In the genomic region with DNA sequence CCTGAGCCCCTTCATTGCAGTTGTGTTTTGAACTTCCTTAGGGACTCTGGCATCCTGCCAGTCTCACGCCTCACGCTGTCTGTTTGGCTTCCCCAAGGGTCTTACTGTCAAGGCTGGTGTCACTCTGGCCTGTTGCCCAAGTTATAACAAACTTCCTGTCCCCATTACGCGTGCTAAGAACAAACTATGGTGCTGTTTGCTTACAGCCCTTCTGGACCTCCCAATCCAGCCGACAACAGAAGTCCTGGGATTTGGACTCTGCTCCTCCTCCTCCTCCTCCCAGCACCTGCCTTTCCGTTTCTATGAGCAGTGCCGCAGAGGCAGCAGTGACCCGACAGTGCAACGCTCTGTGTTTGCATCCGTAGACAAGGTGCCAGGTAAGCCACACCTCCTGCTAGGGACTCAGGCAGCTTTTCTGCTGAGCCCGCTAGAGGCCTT, we compare ENCODE assay signal across 9 mouse cellular contexts.
A peak's percentile ranks its signal among the peaks of the same experiment; 100 is the strongest.
DNase-seq lines count a peak whose midpoint lies in the region; ATAC-seq lines count a peak whose summit lies in the region.
"Had no signal": no experiment of that assay in that cellular context is flagged by ENCODE, and none has a peak within 500 bp of the region (broad histone marks: within the 10 kb centered on the region; RNA-seq: fewer than 3 reads in every experiment).

No protein-coding gene starts in this region.

- H3K9ac ChIP-seq in intestine, embryonic 16.5 days (ENCODE audit: low read depth, low read length) = 0 out of 2 replicates have a peak overlapping the region, but pooled peaks have one; percentile 12
- H3K9ac ChIP-seq in lung, embryonic 15.5 days = no peak overlapping the region
- H3K9ac ChIP-seq in midbrain, embryonic 16.5 days (ENCODE audit: low read depth, low read length) = no peak overlapping the region
- H3K9ac ChIP-seq: liver, embryonic 14.5 days had no signal

- peak; percentile 12 for DNase-seq in layer of hippocampus, adult 9-11 months
- DNase-seq in layer of hippocampus, adult 9-10 months (ENCODE audit: low spot score) = no peak
- DNase-seq in ZHBTc4 (ENCODE audit: low read depth, low spot score) = peak; percentile 11
- DNase-seq in hindbrain, embryonic 10.5 days (ENCODE audit: low spot score) = no peak
- no peak for DNase-seq in left cerebral cortex, adult 11 months (ENCODE audit: low spot score)

- no peak overlapping the region for H3K4me3 ChIP-seq in intestine, embryonic 16.5 days (ENCODE audit: low read length)
- H3K4me3 ChIP-seq in lung, embryonic 15.5 days = no peak overlapping the region
- no peak overlapping the region for H3K4me3 ChIP-seq in hindbrain, embryonic 10.5 days
- H3K4me3 ChIP-seq in midbrain, embryonic 16.5 days (ENCODE audit: low read depth, low read length) = no peak overlapping the region

- no peaks in the 10 kb centered on the region for H3K36me3 ChIP-seq in intestine, embryonic 16.5 days (ENCODE audit: control insufficient read depth, insufficient read depth, low read length)
- no peaks in the 10 kb centered on the region for H3K36me3 ChIP-seq in lung, embryonic 15.5 days
- 0 out of 2 replicates have a peak, but pooled peaks cover 5% of the 10 kb centered on the region for H3K36me3 ChIP-seq in hindbrain, embryonic 10.5 days
- H3K36me3 ChIP-seq in midbrain, embryonic 16.5 days (ENCODE audit: control insufficient read depth, insufficient read depth, low read length) = peaks cover 5% of the 10 kb centered on the region

- H3K4me1 ChIP-seq in intestine, embryonic 16.5 days (ENCODE audit: control insufficient read depth, insufficient read depth, low read length) = peaks cover 28% of the 10 kb centered on the region
- peaks cover 45% of the 10 kb centered on the region for H3K4me1 ChIP-seq in lung, embryonic 15.5 days
- no peaks in the 10 kb centered on the region; the same call in 1 of the 2 replicates for H3K4me1 ChIP-seq in hindbrain, embryonic 10.5 days (replicated peaks)
- H3K4me1 ChIP-seq in midbrain, embryonic 16.5 days (ENCODE audit: control insufficient read depth, insufficient read depth, low read length) = no peaks in the 10 kb centered on the region

- H3K9me3 ChIP-seq in intestine, embryonic 16.5 days (ENCODE audit: control insufficient read depth, low read length) = no peaks in the 10 kb centered on the region
- H3K9me3 ChIP-seq in lung, embryonic 15.5 days = no peaks in the 10 kb centered on the region
- no peaks in the 10 kb centered on the region for H3K9me3 ChIP-seq in hindbrain, embryonic 10.5 days
- no peaks in the 10 kb centered on the region for H3K9me3 ChIP-seq in midbrain, embryonic 16.5 days (replicated peaks; ENCODE audit: control insufficient read depth, low read length, poor library complexity, severe bottlenecking)

- no peaks in the 10 kb centered on the region for H3K27me3 ChIP-seq in intestine, embryonic 16.5 days (replicated peaks; ENCODE audit: control insufficient read depth, insufficient read depth, low read length)
- H3K27me3 ChIP-seq in lung, embryonic 15.5 days = no peaks in the 10 kb centered on the region
- no peaks in the 10 kb centered on the region for H3K27me3 ChIP-seq in hindbrain, embryonic 10.5 days (ENCODE audit: insufficient read depth, poor library complexity, severe bottlenecking)
- no peaks in the 10 kb centered on the region for H3K27me3 ChIP-seq in midbrain, embryonic 16.5 days (ENCODE audit: control insufficient read depth, insufficient read depth, low read depth, low read length)

- H3K4me2 ChIP-seq in intestine, embryonic 16.5 days (ENCODE audit: low read depth, low read length) = no peak overlapping the region
- H3K4me2 ChIP-seq in lung, embryonic 15.5 days = peak overlapping the region; percentile 31; the same call in 1 of the 2 replicates
- no peak overlapping the region for H3K4me2 ChIP-seq in midbrain, embryonic 16.5 days (ENCODE audit: low read length)

- H3K27ac ChIP-seq in intestine, embryonic 16.5 days (ENCODE audit: low read length) = no peak overlapping the region
- H3K27ac ChIP-seq in lung, embryonic 15.5 days = peak overlapping the region; percentile 62; the same call in 1 of the 2 replicates
- no peak overlapping the region for H3K27ac ChIP-seq in hindbrain, embryonic 10.5 days
- H3K27ac ChIP-seq in midbrain, embryonic 16.5 days (ENCODE audit: low read length) = no peak overlapping the region
- H3K27ac ChIP-seq: liver, embryonic 14.5 days had no signal

- ATAC-seq in intestine, embryonic 16.5 days = peak; percentile 87
- peak; percentile 62 for ATAC-seq in lung, embryonic 15.5 days (ENCODE audit: borderline replicate concordance, extremely low read depth, low FRiP score, low TSS enrichment)
- ATAC-seq in midbrain, embryonic 16.5 days = no peak

- 26% methylated on average over 11 of the region's 11 CpGs for WGBS in intestine, embryonic 16.5 days
- WGBS in lung, embryonic 15.5 days = 13% methylated on average over 11 of the region's 11 CpGs
- 67% methylated on average over 11 of the region's 11 CpGs for WGBS in hindbrain, embryonic 10.5 days
- 58% methylated on average over 11 of the region's 11 CpGs for WGBS in midbrain, embryonic 16.5 days

Comparison
In these comparisons a context has a peak if more than half of its experiments do, and no peak if none do; other contexts are left out.
1. DNase-seq: peak in layer of hippocampus, adult 9-11 months (single experiment) and ZHBTc4 (single experiment); none in layer of hippocampus, adult 9-10 months (single experiment), hindbrain, embryonic 10.5 days (single experiment) and left cerebral cortex, adult 11 months (single experiment).